Mouse (Mus musculus): Measurements from ENCODE around the gene Fras1.

GRCm38 (mm10) chr5:96682777-96683176, 309.0 kb downstream of the Fras1 start:
- no peak for TF ChIP-seq POLR2A (IDR thresholded peaks at IDR 0.05; ENCODE audit: insufficient read depth, low read depth, low read length)
- TF ChIP-seq CTCF (IDR thresholded peaks at IDR 0.05) = no peak
- no peak for TF ChIP-seq EP300 (IDR thresholded peaks at IDR 0.05; ENCODE audit: insufficient read depth, low read depth, low read length)

All from heart, adult 2 months (tissue).